Mouse (Mus musculus): ENCODE data around the gene Rapgef3. TPM values are rescaled to one million over a fixed set of nuclear protein-coding genes. Genes with fewer than 3 reads are reported as not detected.

The Rapgef3 gene
- polyA plus RNA-seq, 1 experiment from 2014 or later: 8.0 TPM

GRCm38 (mm10) chr15:97712546-97712945 is 55.2 kb downstream of the Rapgef3 start:
- Histone ChIP-seq H3K4me2 (ENCODE audit: low read depth, low read length) (no peak overlapping the region), H3K9ac (ENCODE audit: low read depth, low read length) (no peak overlapping the region), H3K27me3 (replicated peaks; ENCODE audit: control insufficient read depth, insufficient read depth, low read length) (no peaks in the 10 kb centered on the region), H3K4me3 (ENCODE audit: low read depth, low read length) (no peak overlapping the region), H3K9me3 (ENCODE audit: control insufficient read depth, low read length) (no peaks in the 10 kb centered on the region), H3K4me1 (ENCODE audit: control insufficient read depth, insufficient read depth, low read length) (peaks cover 4% of the 10 kb centered on the region; the same call in 1 of the 2 replicates), H3K27ac (replicated peaks; ENCODE audit: low read depth, low read length) (no peak overlapping the region), H3K36me3 (ENCODE audit: control insufficient read depth, insufficient read depth, low read length) (no peaks in the 10 kb centered on the region)
- no peak for ATAC-seq (ENCODE audit: low read depth)
- WGBS: 63% methylated on average over 6 of the region's 6 CpGs
- DNase-seq (ENCODE audit: low spot score): no peak

GRCm38 (mm10) chr15:97710906-97711305 is 56.9 kb downstream of the Rapgef3 start:
- Histone ChIP-seq H3K9me3 (ENCODE audit: control insufficient read depth, low read length) (no peaks in the 10 kb centered on the region), H3K27me3 (replicated peaks; ENCODE audit: control insufficient read depth, insufficient read depth, low read length) (no peaks in the 10 kb centered on the region), H3K4me3 (ENCODE audit: low read depth, low read length) (no peak overlapping the region), H3K4me2 (ENCODE audit: low read depth, low read length) (no peak overlapping the region), H3K27ac (replicated peaks; ENCODE audit: low read depth, low read length) (no peak overlapping the region), H3K4me1 (ENCODE audit: control insufficient read depth, insufficient read depth, low read length) (peaks cover 8% of the 10 kb centered on the region; the same call in 1 of the 2 replicates), H3K9ac (ENCODE audit: low read depth, low read length) (no peak overlapping the region), H3K36me3 (ENCODE audit: control insufficient read depth, insufficient read depth, low read length) (no peaks in the 10 kb centered on the region)
- no peak for ATAC-seq (ENCODE audit: low read depth)
- 37% methylated on average over 6 of the region's 6 CpGs for WGBS
- peak; percentile 43 for DNase-seq (ENCODE audit: low spot score)

DNA sequence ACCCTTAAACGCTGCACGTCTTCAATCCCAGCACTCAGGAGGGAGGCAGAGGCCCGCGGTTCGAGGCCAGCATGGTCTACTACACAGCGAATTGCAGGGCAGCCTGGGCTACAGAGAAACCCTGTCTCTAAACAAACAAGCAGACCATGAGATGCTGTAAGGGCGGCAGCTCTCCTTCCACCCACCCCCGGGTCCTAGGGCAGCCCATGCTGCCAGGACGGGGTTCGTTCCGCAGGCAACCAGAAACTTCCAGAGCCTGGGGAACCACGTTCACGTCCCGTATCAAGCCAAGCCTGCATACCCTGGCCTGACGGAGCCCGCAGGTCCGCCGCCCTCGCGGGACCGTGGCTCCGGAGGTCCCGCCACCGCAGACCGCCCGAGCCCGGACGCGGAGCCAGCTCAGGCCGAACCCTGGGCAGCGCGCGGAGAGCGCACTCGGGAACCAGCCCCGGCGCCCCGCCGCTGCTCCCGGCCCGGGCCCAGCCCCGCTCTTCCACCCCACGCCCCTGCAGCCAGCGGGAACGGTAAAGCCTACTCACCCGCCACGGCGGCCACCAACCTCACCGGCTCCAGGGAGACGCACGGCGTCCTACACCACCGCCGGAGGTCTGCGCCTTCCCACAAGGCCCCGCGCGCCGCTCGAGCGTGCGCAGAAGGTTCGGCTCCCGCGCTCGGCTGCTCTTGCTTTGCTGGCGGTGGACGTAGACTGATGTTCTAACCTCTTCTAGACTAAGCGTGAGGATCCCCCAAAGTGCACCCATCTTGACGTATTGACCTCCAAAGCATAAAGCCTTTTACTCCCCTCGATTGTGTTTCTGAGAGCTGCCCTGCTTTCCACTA is 62.3 kb downstream of the Rapgef3 start, which contains the start of gene Rpap3:
TSS of gene Rpap3 (minus strand) at position 615 of the 840 bp plus-strand sequence.
- Histone ChIP-seq H3K36me3 (ENCODE audit: control insufficient read depth, insufficient read depth, low read length) (peaks cover 22% of the 10 kb centered on the region), H3K4me2 (ENCODE audit: low read depth, low read length) (peak within 1 kb of the TSS; percentile 76), H3K9ac (ENCODE audit: low read depth, low read length) (peak within 1 kb of the TSS; percentile 92), H3K4me1 (ENCODE audit: control insufficient read depth, insufficient read depth, low read length) (peaks cover 7% of the 10 kb centered on the region; the same call in 1 of the 2 replicates), H3K4me3 (ENCODE audit: low read depth, low read length) (peak within 1 kb of the TSS; percentile 89), H3K27me3 (replicated peaks; ENCODE audit: control insufficient read depth, insufficient read depth, low read length) (no peaks in the 10 kb centered on the region), H3K27ac (replicated peaks; ENCODE audit: low read depth, low read length) (peak within 1 kb of the TSS; percentile 63), H3K9me3 (ENCODE audit: control insufficient read depth, low read length) (no peaks in the 10 kb centered on the region)
- peak; percentile 93 for ATAC-seq (ENCODE audit: low read depth)
- under 1% methylated on average over 38 of the region's 71 CpGs for WGBS
- peak; percentile 93 for DNase-seq (ENCODE audit: low spot score)

GRCm38 (mm10) chr15:97696616-97697015 is 71.2 kb downstream of the Rapgef3 start:
- WGBS: 91% methylated on average over 10 of the region's 10 CpGs
- Histone ChIP-seq H3K4me1 (ENCODE audit: control insufficient read depth, insufficient read depth, low read length) (no peaks in the 10 kb centered on the region), H3K9me3 (ENCODE audit: control insufficient read depth, low read length) (no peaks in the 10 kb centered on the region), H3K27me3 (replicated peaks; ENCODE audit: control insufficient read depth, insufficient read depth, low read length) (no peaks in the 10 kb centered on the region), H3K36me3 (ENCODE audit: control insufficient read depth, insufficient read depth, low read length) (peaks cover 88% of the 10 kb centered on the region), H3K4me2 (ENCODE audit: low read depth, low read length) (no peak overlapping the region), H3K27ac (replicated peaks; ENCODE audit: low read depth, low read length) (no peak overlapping the region), H3K9ac (ENCODE audit: low read depth, low read length) (no peak overlapping the region), H3K4me3 (ENCODE audit: low read depth, low read length) (no peak overlapping the region)
- no peak for ATAC-seq (ENCODE audit: low read depth)
- no peak for DNase-seq (ENCODE audit: low spot score)

Other genes starting within 250 kb of the Rapgef3 start
- gene Rpap3, start 62.1 kb downstream of the Rapgef3 start, polyA plus RNA-seq (2014; fragmentation: Nextera tagmentation; extraction: Ambion mirVana): 25.4 and 29.6 TPM in 2 replicates
- gene Endou, start 36.6 kb downstream of the Rapgef3 start, polyA plus RNA-seq (2014; fragmentation: Nextera tagmentation; extraction: Ambion mirVana): 4.1 and 6.2 TPM in 2 replicates
- 37.5 and 41.9 TPM in 2 replicates for gene Slc48a1, start 10.5 kb upstream of the Rapgef3 start, polyA plus RNA-seq (2014; fragmentation: Nextera tagmentation; extraction: Ambion mirVana)
- gene Hdac7, start 76.5 kb upstream of the Rapgef3 start, polyA plus RNA-seq (2014; fragmentation: Nextera tagmentation; extraction: Ambion mirVana): 30.8 and 31.7 TPM in 2 replicates
- gene Vdr, start 142.7 kb upstream of the Rapgef3 start, polyA plus RNA-seq (2014; fragmentation: Nextera tagmentation; extraction: Ambion mirVana): 2.9 and 3.6 TPM in 2 replicates
- 47.2 and 51.6 TPM in 2 replicates for gene Tmem106c, start 196.2 kb upstream of the Rapgef3 start, polyA plus RNA-seq (2014; fragmentation: Nextera tagmentation; extraction: Ambion mirVana)
- gene Col2a1, start 236.7 kb upstream of the Rapgef3 start, polyA plus RNA-seq (2014; fragmentation: Nextera tagmentation; extraction: Ambion mirVana): 372 and 595 TPM in 2 replicates